Mouse (Mus musculus): ENCODE measurements around the gene Sirt5.

The Sirt5 gene

DNA sequence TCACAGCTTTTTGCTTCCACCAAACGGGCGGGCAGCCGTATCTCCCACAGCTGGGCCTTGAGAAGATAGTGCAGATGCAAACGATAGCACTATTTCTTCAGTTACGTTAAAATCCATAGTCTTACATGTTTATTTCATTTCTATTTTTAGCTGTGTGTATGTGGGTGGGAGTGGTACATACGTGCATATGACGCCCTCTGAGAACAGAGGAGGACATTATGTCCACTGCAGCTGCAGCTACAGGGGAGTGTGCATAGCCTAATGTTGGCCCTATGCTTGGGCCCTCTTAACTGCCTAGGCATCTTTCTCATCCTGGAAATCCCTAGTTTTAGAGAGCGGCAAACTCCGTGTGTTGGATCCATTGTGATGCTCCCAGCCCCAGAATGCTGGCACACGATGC is 8.9 kb downstream of the Sirt5 start:
- no peak for DNase-seq (ENCODE audit: low spot score)

DNA sequence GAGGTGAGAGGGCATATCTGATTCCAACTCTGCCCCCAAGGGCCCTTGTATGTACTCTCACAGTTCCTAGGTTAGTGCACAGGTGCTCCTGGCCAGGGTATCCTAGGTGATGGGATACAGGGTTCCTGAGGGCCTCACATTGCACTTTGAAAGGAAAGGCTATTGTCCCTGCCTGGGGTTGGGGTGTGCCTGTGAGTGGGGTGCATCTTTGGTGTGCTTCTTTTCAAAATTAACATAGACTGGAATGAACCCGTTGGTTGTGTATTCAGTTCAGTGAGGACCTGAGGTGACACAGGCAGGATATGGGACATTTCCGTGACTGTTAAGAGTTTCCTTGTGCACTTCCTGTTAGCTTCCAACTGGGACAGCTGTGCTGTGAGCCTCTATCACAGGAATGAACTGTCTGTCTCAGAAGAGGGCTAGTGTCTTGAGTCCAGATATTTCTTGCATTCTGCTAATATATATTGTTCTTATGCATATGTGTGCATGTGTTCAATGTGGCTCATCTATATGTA is 9.7 kb downstream of the Sirt5 start:
- no peak for DNase-seq (ENCODE audit: low spot score)

DNA sequence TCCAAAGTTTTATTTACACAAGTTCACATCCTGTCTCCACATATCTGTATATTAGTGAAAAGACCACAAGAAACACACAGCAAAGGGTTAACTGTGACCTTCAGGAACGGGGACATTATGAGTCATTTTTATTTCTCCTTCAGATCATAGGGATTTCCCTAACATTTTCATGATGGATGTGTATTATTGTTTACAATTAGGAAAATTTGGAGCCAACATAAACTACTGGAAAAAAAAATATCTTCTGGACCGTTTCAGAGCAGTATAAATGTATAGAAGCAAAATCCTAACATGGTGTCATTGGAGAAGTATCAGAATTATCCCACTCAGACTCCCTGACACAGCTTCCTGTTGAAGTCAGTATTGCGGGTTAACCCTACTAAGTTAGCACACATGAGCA is 14.7 kb downstream of the Sirt5 start:
- DNase-seq (ENCODE audit: low spot score) = no peak

DNA sequence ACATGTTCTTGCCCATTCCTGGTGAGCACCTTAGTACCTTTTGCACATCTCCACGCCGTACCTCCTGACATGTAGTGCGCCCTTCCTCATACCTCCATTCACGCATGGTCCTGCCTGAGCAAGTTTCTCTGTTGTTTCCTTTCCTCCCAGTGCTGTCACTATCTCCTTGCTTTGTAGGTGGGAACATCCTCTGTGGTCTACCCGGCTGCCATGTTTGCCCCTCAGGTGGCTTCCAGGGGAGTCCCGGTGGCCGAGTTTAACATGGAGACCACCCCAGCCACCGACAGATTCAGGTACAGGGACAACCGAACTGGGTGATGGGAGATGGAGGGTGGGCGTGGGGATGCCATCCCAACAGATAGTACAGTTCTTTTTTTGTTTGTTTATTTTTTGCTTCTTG is 20.0 kb downstream of the Sirt5 start:
- DNase-seq (ENCODE audit: low spot score) = no peak

DNA sequence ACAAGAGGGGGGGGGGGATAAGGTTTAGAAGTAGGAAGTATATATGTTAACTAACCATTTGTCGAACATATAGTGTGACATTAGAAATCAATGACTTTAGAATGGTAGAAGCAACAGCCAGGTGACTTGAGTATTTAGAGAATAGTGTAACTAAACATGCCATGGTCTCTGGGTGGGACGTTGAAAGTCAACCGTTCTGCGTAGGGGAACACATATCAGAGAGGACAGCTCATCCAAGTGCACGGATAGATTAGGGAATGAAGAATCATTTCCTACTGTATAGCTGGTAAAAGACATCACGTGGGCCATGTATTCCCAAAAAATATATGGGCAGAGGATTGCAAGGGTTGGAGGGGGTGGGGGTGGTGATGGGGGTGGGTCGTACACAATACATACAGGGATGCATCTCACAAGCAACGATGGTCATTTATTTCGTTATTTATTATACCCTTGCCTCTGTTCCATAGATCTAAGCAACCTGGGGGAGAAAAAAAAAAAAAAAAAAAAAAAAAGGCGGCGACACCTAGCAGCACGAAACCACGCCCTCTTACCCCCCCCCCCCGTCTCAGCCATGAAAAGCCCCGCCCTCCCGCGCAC is 32.5 kb downstream of the Sirt5 start:
- no peak for DNase-seq (ENCODE audit: low spot score)

DNA sequence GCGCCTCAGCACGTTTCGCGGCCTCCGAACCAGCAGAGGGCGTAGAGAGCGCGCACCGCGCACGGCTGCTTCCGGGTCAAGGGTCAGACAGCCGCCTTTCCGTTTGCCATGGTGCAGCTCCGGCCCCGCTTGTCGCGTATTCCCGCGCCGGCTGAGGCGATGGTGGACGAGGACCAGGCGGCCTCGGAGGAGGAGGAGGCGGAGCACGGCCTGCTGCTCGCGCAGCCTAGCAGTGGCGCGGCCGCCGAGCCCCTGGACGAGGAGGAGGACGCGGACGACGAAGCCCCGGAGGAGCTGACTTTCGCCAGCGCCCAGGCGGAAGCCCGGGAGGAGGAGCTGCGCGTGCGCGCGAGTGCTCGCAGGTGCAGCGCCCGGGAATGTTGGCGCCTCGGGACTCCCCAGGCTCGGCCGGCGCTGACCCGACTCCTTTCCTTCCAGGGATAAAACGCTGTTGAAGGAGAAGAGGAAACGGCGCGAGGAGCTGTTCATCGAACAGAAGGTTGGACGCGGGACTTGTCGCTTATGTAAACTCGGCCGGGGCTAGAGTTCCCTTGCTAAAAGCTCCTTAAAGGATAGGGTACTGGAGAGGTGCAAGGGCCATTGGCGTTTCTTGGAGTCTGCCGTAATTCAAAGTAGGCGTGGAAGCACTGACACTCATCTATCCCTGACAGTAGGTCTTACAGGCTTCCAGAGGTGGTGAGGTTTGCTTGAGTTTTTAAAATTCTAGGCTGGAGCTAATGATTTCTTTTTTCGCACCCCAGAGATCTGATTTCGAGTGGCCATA is 33.2 kb downstream of the Sirt5 start, which contains the start of gene Nol7:
Nol7 (plus strand) TSS at position 94 of the 784 bp plus-strand sequence.
- peak; percentile 93 for DNase-seq (ENCODE audit: low spot score)

DNA sequence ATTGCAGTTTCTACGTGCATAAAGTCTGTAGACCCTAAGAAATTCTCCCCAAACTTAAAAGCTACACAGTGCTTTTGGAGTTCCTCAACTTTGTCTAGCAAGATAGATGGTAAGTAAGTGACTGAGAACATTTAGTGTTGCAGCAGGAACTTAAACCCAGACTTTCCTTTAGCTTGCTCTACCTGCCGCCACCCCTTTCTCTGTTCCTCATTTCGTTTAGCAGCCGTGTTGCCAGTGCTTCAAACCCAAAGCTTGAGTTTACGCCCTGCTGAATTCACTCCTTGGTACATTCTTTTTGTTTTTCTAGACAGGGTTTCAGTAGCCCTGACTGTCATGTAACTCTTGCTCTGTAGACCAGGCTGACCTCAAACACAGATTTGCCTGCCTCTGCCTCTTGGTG is 34.3 kb downstream of the Sirt5 start:
- DNase-seq (ENCODE audit: low spot score) = no peak

DNA sequence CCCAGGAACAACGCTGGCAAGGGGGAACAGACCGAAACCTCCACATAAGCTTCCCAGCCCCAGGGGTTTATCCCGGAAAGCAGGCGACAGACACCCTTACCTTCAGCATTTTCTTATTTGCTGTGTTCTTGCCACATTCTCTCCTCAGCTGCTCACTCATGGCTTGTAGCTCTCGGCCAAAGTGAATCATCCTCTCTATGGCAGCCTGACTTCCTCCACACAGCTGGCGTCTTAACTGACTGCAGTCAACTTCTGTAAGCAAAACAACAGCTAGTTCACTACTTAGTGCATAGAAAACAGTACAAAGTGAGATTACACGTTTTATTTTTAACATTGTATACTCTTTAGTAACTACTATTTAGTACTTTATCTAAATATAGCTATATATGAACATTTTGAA is 47.0 kb downstream of the Sirt5 start:
- no peak for DNase-seq (ENCODE audit: low spot score)

DNA sequence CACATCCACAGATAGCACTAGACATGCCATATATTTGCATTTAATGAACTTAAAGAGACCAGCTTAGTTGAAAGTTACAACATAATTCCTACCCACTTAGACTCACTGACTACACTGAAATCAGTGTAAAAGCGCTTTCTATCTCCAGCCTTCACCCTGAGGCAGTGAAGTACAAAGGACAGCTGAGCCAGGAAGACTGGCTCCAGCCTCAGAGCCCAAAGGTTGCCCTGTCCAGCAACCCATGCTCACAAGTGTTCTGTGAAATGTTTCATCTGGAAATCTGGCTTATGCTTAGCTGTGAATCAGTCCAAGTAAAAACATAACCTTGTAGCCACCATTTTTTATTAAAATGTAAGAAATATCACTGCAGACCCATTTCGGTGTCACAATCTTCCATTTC is 48.3 kb downstream of the Sirt5 start:
- DNase-seq (ENCODE audit: low spot score) = no peak

DNA sequence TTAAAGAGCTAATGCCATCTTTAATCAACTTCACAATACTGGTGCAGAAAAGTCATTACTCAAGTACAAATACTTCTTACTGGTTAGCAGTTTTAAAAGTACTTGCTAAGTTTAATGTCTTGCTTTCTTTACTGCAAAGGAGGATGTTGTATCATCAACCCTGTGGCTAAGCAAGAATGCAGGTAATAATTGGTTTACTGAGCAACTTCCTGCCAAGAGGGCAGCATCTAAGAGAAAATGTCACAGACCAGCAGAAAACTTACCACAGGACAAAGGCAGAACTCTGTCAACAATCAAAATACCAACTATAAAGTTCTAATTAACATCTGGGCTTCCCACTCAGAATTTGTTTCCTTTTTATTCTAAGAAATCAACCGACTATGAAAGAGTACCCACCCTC is 50.0 kb downstream of the Sirt5 start:
- DNase-seq (ENCODE audit: low spot score) = no peak

DNA sequence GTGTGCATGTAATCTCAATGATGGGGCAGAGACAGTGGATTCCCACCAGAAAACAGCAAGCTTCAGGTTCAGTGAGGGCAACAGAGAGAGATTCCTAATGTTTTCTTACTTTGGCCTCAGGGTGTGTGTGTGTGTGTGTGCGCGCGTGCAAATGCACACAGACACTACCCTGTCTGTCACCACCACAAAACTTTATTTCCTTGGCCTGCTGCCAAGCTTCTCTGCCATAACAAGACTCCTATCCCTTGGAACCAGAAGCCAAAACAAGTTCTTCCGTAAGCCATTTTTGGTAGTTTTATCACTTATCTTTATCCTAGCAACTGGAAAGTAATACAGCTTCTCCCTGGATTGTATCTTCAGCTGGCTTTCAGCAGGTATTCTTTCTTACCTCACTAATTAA is 63.1 kb downstream of the Sirt5 start:
- DNase-seq (ENCODE audit: low spot score) = no peak

DNA sequence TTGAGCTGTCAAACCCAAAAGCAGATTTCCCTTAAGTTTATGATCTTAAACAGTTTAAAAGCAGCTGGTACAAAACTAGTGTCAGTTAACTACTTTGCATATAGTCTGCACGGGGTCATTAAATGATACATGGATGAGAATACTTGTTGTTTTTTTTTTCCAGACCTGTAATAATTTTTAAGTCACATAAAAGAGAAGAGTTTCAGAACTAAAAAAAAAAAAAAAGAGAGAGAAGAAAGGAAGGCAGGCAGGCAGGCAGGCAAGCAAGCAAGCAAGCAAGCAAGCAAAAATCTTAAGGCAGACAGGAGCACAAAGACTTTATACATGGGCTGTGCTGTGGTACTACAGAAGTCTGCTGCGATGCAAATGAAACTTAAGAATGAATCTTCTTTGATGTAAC is 68.1 kb downstream of the Sirt5 start:
- DNase-seq (ENCODE audit: low spot score) = no peak

DNA sequence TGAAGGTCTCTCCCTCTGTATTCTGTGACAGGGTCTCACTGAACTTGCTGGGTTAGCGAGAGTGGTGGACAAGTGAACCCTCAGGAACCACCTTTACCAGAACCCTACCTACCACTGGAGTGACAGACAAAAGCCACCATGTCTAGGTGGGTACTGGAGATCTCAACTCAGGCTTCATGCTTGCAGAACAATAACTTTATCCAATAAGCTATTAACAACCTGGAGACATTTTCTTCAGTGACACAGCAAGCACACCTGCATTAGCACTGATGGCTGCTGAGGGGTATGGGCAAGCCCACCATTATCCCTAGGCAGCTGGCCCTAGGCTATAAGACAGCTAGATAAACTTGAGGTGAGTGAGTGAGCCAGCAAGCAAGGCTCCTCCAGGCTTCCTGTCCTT is 75.1 kb downstream of the Sirt5 start:
- no peak for DNase-seq (ENCODE audit: low spot score)

DNA sequence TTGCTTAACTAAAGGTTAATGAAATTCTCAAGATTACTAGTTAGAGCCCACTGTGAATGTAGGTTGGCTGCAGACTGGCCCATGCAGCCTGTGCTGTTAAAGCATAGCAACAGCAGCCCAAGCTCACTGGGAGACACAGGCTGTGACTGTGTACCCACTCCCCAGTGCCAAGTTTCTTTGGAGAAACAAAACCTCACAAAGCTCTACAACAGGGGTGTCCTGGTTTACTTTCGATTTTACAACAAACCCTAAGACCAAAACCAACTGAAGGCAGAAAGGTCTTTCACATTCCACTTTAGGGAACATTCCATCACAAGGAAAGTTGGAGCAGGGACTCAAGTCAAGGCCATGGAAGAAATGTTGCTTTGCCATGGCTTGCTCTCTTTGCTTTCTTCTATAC is 77.3 kb downstream of the Sirt5 start:
- no peak for DNase-seq (ENCODE audit: low spot score)

DNA sequence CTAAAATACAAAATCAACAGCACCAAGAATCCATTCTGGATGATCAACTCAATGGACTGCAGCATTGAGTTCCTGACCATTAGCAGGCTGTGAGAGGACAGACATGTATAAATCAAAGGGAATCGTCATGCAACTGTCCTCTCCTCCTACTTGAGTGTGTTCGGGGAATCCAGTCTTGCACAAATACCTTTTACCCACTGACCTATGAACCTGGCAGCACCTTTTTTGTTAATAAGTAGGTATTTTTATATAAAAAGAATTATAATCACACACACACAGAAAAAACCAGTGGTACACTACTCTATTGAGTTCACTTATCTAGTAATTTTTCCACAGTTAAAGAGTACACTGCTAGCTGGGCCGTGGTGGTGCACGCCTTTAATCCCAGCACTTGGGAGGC is 78.4 kb downstream of the Sirt5 start:
- no peak for DNase-seq (ENCODE audit: low spot score)

DNA sequence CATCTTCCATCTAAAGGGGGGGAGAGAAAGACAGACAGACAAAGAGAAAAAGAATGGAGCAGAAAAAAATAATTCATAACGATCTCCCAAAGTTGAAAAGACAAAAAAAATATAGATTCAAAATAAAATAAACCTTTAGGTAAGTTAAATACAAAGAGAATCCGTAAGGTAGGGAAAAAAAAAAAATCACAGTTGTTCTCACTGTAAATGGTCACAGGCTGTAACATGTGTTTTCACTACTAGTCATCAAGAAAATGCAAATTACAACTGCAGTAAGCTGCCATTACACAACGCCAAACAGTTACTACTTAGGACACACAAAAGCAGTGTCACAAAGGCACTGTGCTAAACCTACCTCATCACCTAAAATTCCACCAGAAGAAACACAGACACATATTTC is 79.4 kb downstream of the Sirt5 start:
- DNase-seq (ENCODE audit: low spot score) = no peak
